Mouse (Mus musculus): ENCODE measurements around the gene Thbs1.

GRCm38 (mm10) chr2:118064121-118064764, 47.4 kb upstream of the Thbs1 start:
- TF ChIP-seq CTCF (IDR thresholded peaks at IDR 0.05; ENCODE audit: extremely low read depth, insufficient read length, insufficient replicate concordance, low read depth, low read length) (no peak), POLR2A (IDR thresholded peaks at IDR 0.05; ENCODE audit: low read depth, low read length) (no peak)
